Mouse (Mus musculus): Measurements from ENCODE around the gene 1700023F06Rik. TPM values are rescaled to one million over a fixed set of nuclear protein-coding genes. Genes with fewer than 3 reads are reported as not detected.

1700023F06Rik gene
- total RNA-seq (2023): not detected

DNA sequence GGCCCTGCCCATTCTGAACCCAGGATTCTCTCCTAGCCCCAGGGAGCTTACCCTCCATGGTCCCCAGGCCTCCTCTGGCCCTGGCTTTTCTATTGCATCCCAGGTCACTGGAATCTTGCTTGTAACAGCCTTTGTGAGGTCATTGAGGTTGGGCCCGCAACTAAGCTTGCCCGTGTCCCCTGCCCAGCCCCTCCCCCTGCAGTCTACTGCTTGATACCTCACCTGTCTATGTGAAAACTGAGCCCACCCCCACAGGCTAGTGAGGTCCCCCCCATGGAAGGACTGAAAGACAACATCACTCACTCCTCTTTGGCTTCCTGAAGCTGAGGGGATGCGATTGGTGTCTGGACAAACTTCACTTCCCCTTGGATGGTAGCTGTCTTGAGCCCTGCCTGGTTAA, at the start of gene 1700023F06Rik:
Gene 1700023F06Rik, minus strand, starts transcription at position 101 of the 400 bp plus-strand sequence.

DNA sequence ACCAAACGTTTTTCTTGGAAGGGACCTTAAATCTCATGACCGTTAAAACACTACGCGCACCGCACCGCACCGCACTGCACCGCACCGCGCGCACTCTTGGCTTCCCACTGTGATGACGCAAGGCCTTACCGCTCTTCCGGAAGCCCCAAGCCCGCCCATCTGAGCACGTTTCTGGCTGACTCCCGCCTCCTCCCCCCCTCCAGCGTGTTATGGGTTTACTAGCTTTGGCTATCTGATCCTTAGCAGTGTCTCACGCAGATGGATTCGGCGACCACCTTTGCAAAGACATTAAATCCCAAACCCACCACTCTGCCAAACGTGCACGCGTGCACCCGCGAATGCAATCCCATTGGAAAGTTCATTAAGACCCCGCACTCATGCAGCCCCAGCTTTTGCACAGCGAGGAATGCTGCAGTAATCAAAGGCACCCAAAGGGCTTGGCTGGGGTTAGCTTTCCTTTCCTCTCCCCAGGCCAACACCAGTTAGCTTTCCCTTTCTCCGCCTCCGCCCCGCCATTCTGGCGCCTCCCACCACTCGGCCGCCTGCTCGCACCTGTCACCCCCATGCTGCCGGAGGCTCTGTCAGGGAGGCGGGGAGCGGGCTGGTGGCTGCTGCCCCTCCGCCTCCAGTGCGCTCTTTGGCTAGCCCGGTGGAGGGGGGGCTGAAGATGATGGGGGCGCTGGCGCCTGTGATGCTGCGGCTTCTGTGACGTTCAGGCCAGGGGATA, 9.6 kb upstream of the 1700023F06Rik start, which contains the start of gene Spata32:
Gene Spata32, minus strand, starts transcription at position 643 of the 727 bp plus-strand sequence.

DNA sequence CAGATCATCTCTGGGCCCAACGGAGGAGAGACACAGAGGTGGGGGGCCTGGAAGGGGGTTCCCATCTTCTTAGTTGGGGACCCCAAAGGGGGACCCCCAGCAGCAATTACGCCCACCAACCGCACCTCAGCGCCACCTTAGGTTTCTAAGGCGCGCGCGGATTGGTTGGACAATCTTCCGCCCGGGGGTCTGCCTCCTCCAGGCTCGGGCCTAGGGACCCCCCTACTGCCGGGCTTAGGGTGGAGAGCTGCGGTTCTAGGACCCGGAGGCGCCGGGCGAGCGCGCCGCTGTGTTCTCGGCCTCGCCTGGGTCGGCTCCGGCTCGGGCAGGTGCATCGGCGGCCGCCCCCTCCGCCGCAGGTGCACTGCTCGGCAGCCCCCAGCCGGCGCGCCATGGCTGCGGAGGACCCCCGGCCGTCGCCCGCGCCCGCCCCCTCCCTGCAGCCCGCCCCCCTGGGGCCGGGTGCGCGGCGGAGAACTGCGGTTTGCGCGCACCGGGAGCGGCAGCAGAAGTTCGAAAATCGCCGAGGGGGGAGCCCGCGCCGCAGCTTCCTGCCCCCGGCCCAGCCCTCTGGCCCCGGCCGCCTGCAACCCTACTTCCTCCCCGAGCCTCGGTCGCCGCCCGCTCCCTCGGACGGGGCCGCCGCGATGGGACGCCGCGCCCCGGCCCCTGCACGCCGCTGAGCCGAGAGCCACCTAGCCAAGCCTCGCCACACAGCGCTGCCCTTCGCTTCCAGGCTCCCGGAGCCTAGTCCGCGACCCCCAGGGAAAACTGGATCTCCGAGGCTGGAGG, 37.7 kb downstream of the 1700023F06Rik start, which contains the start of gene Fmnl1:
Gene Fmnl1, plus strand, starts transcription at position 614 of the 792 bp plus-strand sequence.

Other genes with a start within 250 kb of the 1700023F06Rik start
- 68.1 TPM for gene Nmt1, start 180.4 kb downstream of the 1700023F06Rik start, total RNA-seq (2023)
- gene Dcakd, start 180.2 kb downstream of the 1700023F06Rik start, total RNA-seq (2023): 17.7 TPM
- not detected for gene Plcd3, start 106.9 kb downstream of the 1700023F06Rik start, total RNA-seq (2023)
- gene Acbd4, start 106.9 kb downstream of the 1700023F06Rik start, total RNA-seq (2023): 33.8 TPM
- 130 TPM for gene Hexim1, start 92.3 kb downstream of the 1700023F06Rik start, total RNA-seq (2023)
- 2.7 TPM for gene Hexim2, start 76.1 kb downstream of the 1700023F06Rik start, total RNA-seq (2023)
- gene Fmnl1, start 37.5 kb downstream of the 1700023F06Rik start, total RNA-seq (2023): 440 TPM
- gene Spata32, start 9.9 kb upstream of the 1700023F06Rik start, total RNA-seq (2023): not detected
- gene Map3k14, start 58.9 kb upstream of the 1700023F06Rik start, total RNA-seq (2023): 68.2 TPM
- 65.6 TPM for gene Arhgap27, start 155.1 kb upstream of the 1700023F06Rik start, total RNA-seq (2023)
- 40.0 TPM for gene Plekhm1, start 204.1 kb upstream of the 1700023F06Rik start, total RNA-seq (2023)